Mouse (Mus musculus): ENCODE measurements around the gene Cyp4a10.
"Not testable (repeated sequence)": the region's sequence is repeated elsewhere in the genome, so short reads cannot be mapped to it uniquely, and the experiment has no call there.

The Cyp4a10 gene

GRCm38 (mm10) chr4:115518000-115518399 is at the start of gene Cyp4a10:
Cyp4a10 (plus strand) TSS chr4:115518264.
- not testable (repeated sequence) for DNase-seq (ENCODE audit: low read depth)

- DNase-seq (ENCODE audit: low read depth): not testable (repeated sequence)
Observed at GRCm38 (mm10) chr4:115473585-115473984, 44.5 kb upstream of the Cyp4a10 start.

GRCm38 (mm10) chr4:115476051-115476450 is 42.0 kb upstream of the Cyp4a10 start:
- DNase-seq (ENCODE audit: low read depth): not testable (repeated sequence)

DNA sequence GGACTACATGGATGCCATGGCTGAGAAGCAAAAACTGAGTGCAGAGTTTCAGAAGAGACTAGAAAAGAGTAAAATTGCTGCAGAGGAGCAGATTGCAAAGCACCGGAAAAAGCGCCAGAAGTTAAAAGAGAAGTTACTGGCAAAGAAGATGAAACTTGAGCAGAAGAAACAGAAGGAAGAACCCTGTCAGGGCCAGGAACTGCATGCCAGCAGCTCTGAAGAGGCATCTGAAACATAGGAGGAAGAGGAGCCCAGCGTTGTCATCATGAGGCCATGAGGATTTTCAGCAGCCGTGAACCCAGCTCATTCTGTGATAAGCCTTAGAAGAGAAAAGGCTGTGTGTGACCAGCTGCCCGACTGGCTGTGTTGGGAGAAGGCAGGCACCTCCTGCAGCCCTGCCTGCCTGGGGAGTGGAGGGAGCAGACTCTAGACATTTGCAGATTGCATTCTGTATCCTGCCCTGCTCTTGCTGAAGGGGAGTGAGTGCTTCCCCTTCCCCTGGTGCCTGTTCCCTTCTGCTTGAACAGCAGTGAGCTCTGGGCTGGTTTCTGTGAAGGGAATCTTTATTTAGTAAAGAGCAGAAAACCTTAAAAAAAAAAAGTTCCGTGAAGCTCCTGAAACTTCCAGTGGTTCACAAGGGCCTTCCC is 36.9 kb upstream of the Cyp4a10 start:
- DNase-seq (ENCODE audit: low read depth): no peak

GRCm38 (mm10) chr4:115496001-115496400 is 22.1 kb upstream of the Cyp4a10 start, which contains the start of gene Cyp4a14:
Cyp4a14 (minus strand) TSS chr4:115496142.
- no peak for DNase-seq (ENCODE audit: low read depth)

DNA sequence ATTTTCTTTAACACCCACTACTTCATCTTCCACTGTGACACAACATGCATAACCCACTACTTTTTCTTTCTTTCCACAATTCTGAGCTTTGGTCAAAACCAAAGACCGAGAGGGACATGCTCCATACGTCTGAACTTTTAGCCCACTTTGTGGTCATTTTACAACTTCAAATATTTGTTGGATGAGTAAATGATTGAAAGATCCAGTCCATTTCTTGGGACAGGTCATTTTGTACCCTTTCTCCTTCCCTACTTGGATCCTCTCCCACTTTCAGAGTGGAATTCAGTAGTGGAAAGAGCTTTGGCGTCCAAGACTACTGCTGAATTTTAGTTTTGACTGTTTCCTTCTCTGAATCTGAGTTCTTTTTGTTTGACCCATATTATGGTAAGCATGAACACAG is 20.6 kb upstream of the Cyp4a10 start:
- no peak for DNase-seq (ENCODE audit: low read depth)

DNA sequence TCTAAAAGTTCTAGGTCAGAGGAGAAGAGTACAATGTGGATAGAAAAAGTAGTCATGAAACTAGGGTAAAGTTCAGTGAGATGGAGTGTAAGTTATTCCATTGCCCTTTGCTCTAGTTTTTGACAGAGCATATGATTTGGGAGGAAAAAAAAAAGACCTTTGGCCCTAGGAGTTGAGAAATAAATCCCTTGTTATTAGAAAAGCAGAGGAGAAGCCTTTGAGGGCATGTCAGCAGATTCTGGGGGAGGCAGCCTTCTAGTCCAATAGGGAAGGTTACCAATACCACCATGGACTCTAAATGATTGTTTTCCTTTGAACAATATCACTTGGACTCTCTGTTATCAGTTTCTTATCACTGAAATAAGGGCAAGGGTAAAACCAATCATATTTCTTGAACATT is 4.1 kb upstream of the Cyp4a10 start:
- DNase-seq (ENCODE audit: low read depth): not testable (repeated sequence)

GRCm38 (mm10) chr4:115519444-115519843 is 1.4 kb downstream of the Cyp4a10 start:
- no peak for DNase-seq (ENCODE audit: low read depth)

- DNase-seq (ENCODE audit: low read depth): no peak
Observed at GRCm38 (mm10) chr4:115521766-115522165, 3.7 kb downstream of the Cyp4a10 start.

DNA sequence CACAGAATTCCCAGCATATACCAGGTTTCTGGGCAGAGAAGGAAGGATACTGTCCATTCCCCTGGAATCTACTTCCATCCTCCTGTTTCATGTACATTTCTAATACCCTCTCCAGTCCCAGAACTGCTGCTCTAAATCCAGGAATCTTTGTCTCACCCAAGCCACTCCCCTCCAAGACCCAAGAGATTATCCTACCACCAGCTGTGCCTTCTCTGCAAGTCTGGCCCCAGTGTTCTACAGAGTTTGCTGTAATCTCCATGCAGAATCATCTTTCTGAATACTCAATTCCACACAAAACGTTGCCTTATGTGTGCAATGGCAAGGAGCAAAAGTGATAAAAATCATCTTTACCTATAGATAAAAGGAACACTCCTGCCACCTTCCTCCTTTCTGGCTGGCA is 27.0 kb downstream of the Cyp4a10 start:
- DNase-seq (ENCODE audit: low read depth): no peak

DNA sequence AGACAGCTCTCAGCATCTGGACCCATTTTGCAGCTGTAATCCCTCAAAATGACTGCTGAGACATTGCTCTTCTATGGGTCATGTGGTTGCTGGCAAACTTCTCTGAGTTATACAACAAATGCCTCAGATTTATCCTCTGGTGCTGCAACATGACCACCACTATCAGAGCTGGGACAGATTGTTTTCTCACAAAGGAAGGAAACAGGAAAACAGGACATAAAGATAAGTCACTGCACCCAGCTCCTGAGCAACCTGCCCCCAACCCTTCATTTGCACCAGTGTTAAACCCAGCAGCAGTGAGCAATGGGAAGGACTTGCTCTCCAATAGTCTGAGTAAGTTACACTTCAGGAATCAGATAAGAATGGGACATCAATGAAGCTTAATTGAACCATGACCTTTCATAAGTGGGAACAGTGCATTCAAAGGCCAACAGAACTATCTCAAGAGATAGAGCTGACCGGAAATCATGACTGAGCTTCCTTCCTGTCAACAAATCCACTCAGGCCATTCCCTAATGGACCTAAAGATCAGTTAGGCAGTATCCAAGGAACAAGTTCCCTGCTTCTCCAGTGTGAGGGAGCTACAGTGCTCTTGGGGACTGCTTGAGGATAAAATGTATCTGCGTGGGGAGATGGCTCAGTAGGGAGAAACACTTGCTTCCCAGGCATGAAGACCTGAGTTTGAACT is 28.2 kb downstream of the Cyp4a10 start:
- DNase-seq (ENCODE audit: low read depth): no peak

- DNase-seq (ENCODE audit: low read depth): no peak
Observed at GRCm38 (mm10) chr4:115552726-115553125, 34.7 kb downstream of the Cyp4a10 start.

- no peak for DNase-seq (ENCODE audit: low read depth)
Observed at GRCm38 (mm10) chr4:115555513-115555912, 37.4 kb downstream of the Cyp4a10 start.

DNA sequence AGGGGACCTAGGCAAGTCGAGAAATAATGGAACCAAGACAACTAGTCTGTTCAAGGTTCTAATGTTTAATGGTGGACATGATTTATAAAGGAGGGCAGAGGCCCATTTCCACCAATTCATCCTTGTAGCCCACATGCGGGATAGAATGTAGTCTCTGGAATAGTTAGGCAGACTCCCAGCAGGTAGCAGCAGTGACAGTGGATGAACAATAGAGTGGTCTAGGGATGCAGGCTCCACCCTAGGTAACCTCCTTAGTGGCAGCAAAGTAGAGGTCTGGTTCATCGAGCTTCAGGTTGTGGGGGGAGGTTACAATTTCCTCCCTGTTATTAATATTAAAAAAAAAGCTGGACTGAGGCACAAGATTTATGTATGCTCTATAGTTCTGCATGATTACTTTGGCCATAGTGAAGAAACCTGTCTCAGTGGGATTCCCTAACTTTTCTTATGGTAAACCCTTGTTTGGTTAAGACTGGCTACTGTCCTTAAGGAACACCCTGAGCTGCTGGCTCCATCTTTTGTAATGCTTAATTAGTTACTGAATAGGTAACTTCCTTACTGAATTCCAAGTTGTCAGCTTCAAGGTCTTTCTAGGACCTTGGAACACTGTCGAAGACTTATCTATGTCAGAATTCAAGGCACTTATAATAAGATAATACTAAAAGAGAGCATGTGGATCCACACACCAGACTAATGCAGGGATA is 39.9 kb downstream of the Cyp4a10 start:
- DNase-seq (ENCODE audit: low read depth): no peak

- DNase-seq (ENCODE audit: low read depth): not testable (repeated sequence)
Observed at GRCm38 (mm10) chr4:115561236-115561635, 43.2 kb downstream of the Cyp4a10 start.

- no peak for DNase-seq (ENCODE audit: low read depth)
Observed at GRCm38 (mm10) chr4:115563401-115563800, 45.3 kb downstream of the Cyp4a10 start, which contains the start of gene Cyp4a31. Cyp4a31 (plus strand) TSS chr4:115563649.

- DNase-seq (ENCODE audit: low read depth): not testable (repeated sequence)
Observed at GRCm38 (mm10) chr4:115564469-115565225, 46.6 kb downstream of the Cyp4a10 start.

DNA sequence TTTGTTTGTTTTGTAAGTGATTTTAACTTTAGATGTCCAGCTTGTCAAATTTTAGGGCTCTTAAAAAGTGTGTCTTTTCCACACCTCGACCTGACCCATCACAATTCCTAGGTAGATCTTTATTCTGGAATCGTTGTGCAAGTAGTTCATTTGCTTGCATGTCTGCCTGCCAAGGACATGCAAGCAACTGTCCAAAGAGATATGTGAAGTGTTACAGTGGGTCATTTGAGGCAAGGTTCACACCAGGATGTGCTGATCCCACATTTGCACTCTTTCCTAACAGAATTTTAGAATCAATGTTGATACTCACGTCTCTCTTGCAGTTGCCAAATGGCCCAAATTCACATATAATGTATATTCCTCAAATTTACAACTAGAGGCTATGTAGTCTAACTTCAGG is 57.2 kb downstream of the Cyp4a10 start:
- DNase-seq (ENCODE audit: low read depth): no peak

DNA sequence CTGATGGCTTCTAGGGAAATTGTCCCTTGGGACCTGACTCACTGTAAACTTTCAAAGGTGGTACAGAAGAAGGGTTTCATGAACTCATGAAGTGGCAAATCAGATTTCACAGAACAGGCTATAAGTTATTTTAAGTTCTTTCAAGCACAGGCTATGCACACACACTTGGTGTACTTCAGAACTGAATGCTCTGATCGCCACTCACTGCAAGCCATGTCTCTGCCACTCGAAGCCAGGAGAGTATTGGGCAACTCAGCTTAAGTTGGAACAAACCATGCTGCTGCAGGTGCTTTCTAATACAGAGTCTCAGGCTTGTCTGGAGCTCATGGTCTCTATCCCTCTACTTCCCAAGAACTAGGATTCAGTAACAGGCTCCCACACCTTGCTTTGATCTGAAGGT is 57.7 kb downstream of the Cyp4a10 start:
- DNase-seq (ENCODE audit: low read depth): no peak

DNA sequence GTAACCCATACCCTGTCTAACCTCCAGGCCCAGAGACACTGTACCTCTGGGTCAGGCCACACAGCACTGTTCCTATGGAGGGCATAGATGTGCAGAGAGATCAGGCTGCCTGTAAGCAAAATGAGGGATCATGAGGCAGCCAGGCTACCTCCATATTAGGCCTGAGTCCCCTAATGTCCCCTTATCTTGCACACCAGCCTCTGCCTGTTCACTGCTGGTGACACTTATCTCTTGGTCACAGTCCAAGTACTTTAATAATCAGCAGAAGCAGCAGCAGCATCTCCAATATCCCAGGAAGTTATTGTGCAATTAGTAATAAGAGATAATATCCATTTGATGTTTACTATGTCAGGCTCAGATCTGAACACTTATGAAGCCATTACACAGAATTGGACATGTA is 65.0 kb downstream of the Cyp4a10 start:
- peak; percentile 59 for DNase-seq (ENCODE audit: low read depth)
